Mouse (Mus musculus) heart, adult 2 months (tissue): ENCODE measurements at regions not wholly inside any gene's neighbourhood (a gene's known extent, or its start where the extent isn't known, plus 50 kb on each side); places are given as distances from the start of the nearest gene placed in this dataset.

Experiments used
- DNase-seq, 2 experiments: peaks; one replicate each; pipeline ENCODE4 v3.0.0; 2021
- H3K27ac ChIP-seq: fragments of 200-600 bp; 2 replicates; pipeline ENCODE4 v1.8.1; 2022
- H3K27me3 ChIP-seq: fragments of 200-500 bp; 2 replicates; pipeline ENCODE4 v1.6.1; 2012; ENCODE audit warnings: mild to moderate bottlenecking, low read length, inconsistent platforms, mixed read lengths; ENCODE audit not compliant: control insufficient read depth, insufficient read depth
- H3K36me3 ChIP-seq: fragments of 200-500 bp; 2 replicates; pipeline ENCODE4 v1.6.1; 2012; ENCODE audit warnings: low read length, inconsistent platforms; ENCODE audit not compliant: control insufficient read depth, insufficient read depth
- H3K4me1 ChIP-seq: fragments of 200-500 bp; 2 replicates; pipeline ENCODE4 v1.6.1; 2011; ENCODE audit warnings: low read length; ENCODE audit not compliant: control insufficient read depth, insufficient read depth
- H3K4me3 ChIP-seq: fragments of 200-600 bp; 2 replicates; pipeline ENCODE4 v1.8.1; 2022
- H3K79me2 ChIP-seq: fragments of 200-500 bp; replicated peaks from 2 replicates; pipeline ENCODE4 v1.6.1; 2012; ENCODE audit warnings: mild to moderate bottlenecking, inconsistent platforms, low read length, moderate library complexity, mixed read lengths; ENCODE audit not compliant: control insufficient read depth, insufficient read depth
- H3K9ac ChIP-seq: fragments of 200-500 bp; 2 replicates; pipeline ENCODE4 v1.6.1; 2012; ENCODE audit warnings: low read depth, mild to moderate bottlenecking, control low read depth, inconsistent platforms, low read length, mixed read lengths
- CTCF ChIP-seq: fragments of 200-600 bp; IDR thresholded peaks from 2 replicates; pipeline ENCODE4 v1.8.1; 2022; ENCODE audit warnings: antibody characterized with exemption, mild to moderate bottlenecking, moderate library complexity
- EP300 ChIP-seq: fragments of 200-500 bp; IDR thresholded peaks from 2 replicates; pipeline ENCODE4 v1.6.1; 2011; ENCODE audit warnings: low read depth, low read length, control low read depth; ENCODE audit not compliant: insufficient read depth
- POLR2A ChIP-seq: fragments of 200-500 bp; IDR thresholded peaks from 2 replicates; pipeline ENCODE4 v1.6.1; 2011; ENCODE audit warnings: mild to moderate bottlenecking, low read depth, low read length, control low read depth; ENCODE audit not compliant: insufficient read depth
- WGBS: fragments of 180-500 bp; shearing (Covaris S2); methylation state at CpG from one replicate; pipeline ENCODE4 v1.1.7; 2018; 5-methylcytosine and 5-hydroxymethylcytosine counted together
- intact Hi-C: fragments of 180-260 bp; cut with DNase I; formaldehyde crosslinking; loops from one replicate; pipeline ENCODE4 v1.15.1; 2025

GRCm38 (mm10) chr14:73913756-73914448 lies 252.9 kb downstream of the Gm21750 start:
- Histone ChIP-seq H3K9ac (no peak overlapping the region), H3K27ac (no peak overlapping the region), H3K27me3 (no peaks in the 10 kb centered on the region), H3K79me2 (no peaks in the 10 kb centered on the region), H3K4me3 (no peak overlapping the region), H3K4me1 (no peaks in the 10 kb centered on the region), H3K36me3 (no peaks in the 10 kb centered on the region)
- DNase-seq = no peak
- 64% methylated on average over 5 of the region's 5 CpGs for WGBS
- TF ChIP-seq EP300 (no peak), CTCF (no peak), POLR2A (no peak)
- intact Hi-C loops = no loop called here

- intact Hi-C loops = no loop called here
- no peak for DNase-seq
- TF ChIP-seq EP300 = no peak
- no peak for TF ChIP-seq CTCF
- TF ChIP-seq POLR2A = no peak
- Histone ChIP-seq H3K4me1 (no peaks in the 10 kb centered on the region), H3K4me3 (no peak overlapping the region), H3K79me2 (no peaks in the 10 kb centered on the region), H3K36me3 (no peaks in the 10 kb centered on the region), H3K9ac (no peak overlapping the region), H3K27me3 (no peaks in the 10 kb centered on the region), H3K27ac (no peak overlapping the region)
Measured at GRCm38 (mm10) chr14:73915990-73916389, 255.0 kb downstream of the Gm21750 start.

GRCm38 (mm10) chr14:73931095-73931494 lies 270.1 kb downstream of the Gm21750 start:
- whole genome bisulfite sequencing = 63% methylated on average over 2 of the region's 2 CpGs
- no peak for TF ChIP-seq CTCF
- no peak for TF ChIP-seq POLR2A
- no peak for TF ChIP-seq EP300
- H3K36me3 ChIP-seq = no peaks in the 10 kb centered on the region
- H3K4me3 ChIP-seq = no peak overlapping the region
- intact Hi-C loops = no loop called here
- H3K9ac ChIP-seq = no peak overlapping the region
- H3K27ac ChIP-seq = no peak overlapping the region
- H3K4me1 ChIP-seq = no peaks in the 10 kb centered on the region
- no peaks in the 10 kb centered on the region for H3K27me3 ChIP-seq
- no peaks in the 10 kb centered on the region for H3K79me2 ChIP-seq
- no peak for DNase-seq

- H3K9ac ChIP-seq = no peak overlapping the region
- TF ChIP-seq CTCF (no peak), POLR2A (no peak), EP300 (no peak)
- H3K27me3 ChIP-seq = no peaks in the 10 kb centered on the region
- no peaks in the 10 kb centered on the region for H3K79me2 ChIP-seq
- 55% methylated on average over 2 of the region's 2 CpGs for WGBS
- no peaks in the 10 kb centered on the region for H3K4me1 ChIP-seq
- H3K27ac ChIP-seq = no peak overlapping the region
- DNase-seq = no peak
- intact Hi-C loops = no loop called here
- no peak overlapping the region for H3K4me3 ChIP-seq
- H3K36me3 ChIP-seq = no peaks in the 10 kb centered on the region
Measured at GRCm38 (mm10) chr14:73947316-73947715, 286.3 kb downstream of the Gm21750 start.

- WGBS = 66% methylated on average over 4 of the region's 4 CpGs
- intact Hi-C loops = no loop called here
- TF ChIP-seq POLR2A = no peak
- Histone ChIP-seq H3K27me3 (no peaks in the 10 kb centered on the region), H3K27ac (no peak overlapping the region), H3K79me2 (no peaks in the 10 kb centered on the region), H3K4me1 (no peaks in the 10 kb centered on the region), H3K36me3 (no peaks in the 10 kb centered on the region), H3K9ac (no peak overlapping the region), H3K4me3 (no peak overlapping the region)
- DNase-seq = no peak
Measured at GRCm38 (mm10) chr14:73952511-73952910, 291.5 kb downstream of the Gm21750 start.

- Histone ChIP-seq H3K27ac (no peak overlapping the region), H3K4me1 (no peaks in the 10 kb centered on the region), H3K4me3 (no peak overlapping the region), H3K9ac (no peak overlapping the region), H3K27me3 (no peaks in the 10 kb centered on the region), H3K36me3 (no peaks in the 10 kb centered on the region), H3K79me2 (no peaks in the 10 kb centered on the region)
- no peak for DNase-seq
- 58% methylated on average over 1 of the region's 1 CpGs for WGBS
- TF ChIP-seq EP300 = no peak
- no peak for TF ChIP-seq CTCF
- no peak for TF ChIP-seq POLR2A
- intact Hi-C loops = no loop called here
Measured at GRCm38 (mm10) chr14:73978694-73979093, 317.7 kb downstream of the Gm21750 start.
